Comparison of ENCODE assay signal across 32 mouse cellular contexts in the genomic region with DNA sequence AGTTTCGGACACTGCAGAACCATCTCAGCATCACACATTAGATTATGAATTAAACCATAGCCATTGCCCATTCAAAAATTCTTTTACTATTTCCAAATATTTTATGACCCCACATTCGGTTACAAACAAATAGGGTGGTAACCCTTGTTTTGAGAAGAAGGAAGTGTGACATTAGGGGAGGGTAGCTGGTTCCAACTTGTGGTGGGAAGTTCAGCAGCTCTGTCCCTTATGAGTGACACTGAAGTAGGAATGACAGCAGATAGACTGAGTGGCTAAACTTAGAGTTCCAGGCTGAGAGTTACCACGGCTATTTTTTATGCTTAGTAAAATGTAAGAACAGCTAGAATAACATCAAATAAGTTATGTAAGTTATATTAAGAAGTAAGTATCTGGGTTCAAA.
"Had no signal": no experiment of that assay in that cellular context is flagged by ENCODE, and none has a peak within 500 bp of the region (broad histone marks: within the 10 kb centered on the region; RNA-seq: fewer than 3 reads in every experiment).

No protein-coding gene starts in this region.

- ATAC-seq: liver, embryonic 12.5 days; liver, postnatal 0 days; lung, postnatal 0 days; midbrain, embryonic 13.5 days; midbrain, embryonic 15.5 days; midbrain, embryonic 16.5 days had no signal

- H3K27me3 ChIP-seq: limb, embryonic 12.5 days; limb, embryonic 13.5 days; limb, embryonic 15.5 days; liver, embryonic 12.5 days; liver, embryonic 13.5 days; liver, embryonic 15.5 days; lung, embryonic 15.5 days; megakaryocyte, embryonic 14.5 days; midbrain, embryonic 12.5 days; midbrain, embryonic 13.5 days; midbrain, embryonic 15.5 days; neural tube, embryonic 12.5 days had no signal

- H3K4me1 ChIP-seq: limb, embryonic 15.5 days; liver, embryonic 12.5 days; liver, embryonic 13.5 days; liver, embryonic 15.5 days; lung, embryonic 15.5 days; megakaryocyte, embryonic 14.5 days; midbrain, embryonic 10.5 days; midbrain, embryonic 12.5 days; midbrain, embryonic 13.5 days; midbrain, embryonic 15.5 days; neural tube, embryonic 12.5 days had no signal

- H3K9ac ChIP-seq: limb, embryonic 12.5 days; limb, embryonic 13.5 days; limb, embryonic 15.5 days; liver, embryonic 12.5 days; liver, embryonic 13.5 days; liver, embryonic 14.5 days; liver, embryonic 15.5 days; liver, postnatal 0 days; lung, embryonic 14.5 days; lung, embryonic 15.5 days; midbrain, embryonic 12.5 days; midbrain, embryonic 13.5 days; midbrain, embryonic 15.5 days; neural tube, embryonic 12.5 days had no signal

- H3K9me3 ChIP-seq: limb, embryonic 10.5 days; limb, embryonic 12.5 days; limb, embryonic 13.5 days; limb, embryonic 15.5 days; liver, embryonic 12.5 days; liver, embryonic 13.5 days; liver, embryonic 15.5 days; lung, embryonic 15.5 days; megakaryocyte, embryonic 14.5 days; midbrain, embryonic 10.5 days; midbrain, embryonic 12.5 days; midbrain, embryonic 13.5 days; midbrain, embryonic 15.5 days; neural tube, embryonic 12.5 days had no signal

- H3K4me3 ChIP-seq: left cerebral cortex, adult 2 months; limb, embryonic 10.5 days; limb, embryonic 12.5 days; limb, embryonic 13.5 days; limb, embryonic 15.5 days; liver, embryonic 12.5 days; liver, embryonic 13.5 days; liver, embryonic 15.5 days; lung, embryonic 15.5 days; megakaryocyte, embryonic 14.5 days; midbrain, embryonic 10.5 days; midbrain, embryonic 12.5 days; midbrain, embryonic 13.5 days; midbrain, embryonic 15.5 days; myocyte; neural tube, embryonic 12.5 days had no signal

- H3K27ac ChIP-seq: left cerebral cortex, adult 2 months; limb, embryonic 10.5 days; limb, embryonic 12.5 days; limb, embryonic 13.5 days; limb, embryonic 15.5 days; liver, embryonic 12.5 days; liver, embryonic 13.5 days; liver, embryonic 14.5 days; liver, embryonic 15.5 days; lung, embryonic 15.5 days; macrophage; midbrain, embryonic 10.5 days; midbrain, embryonic 12.5 days; midbrain, embryonic 13.5 days; midbrain, embryonic 15.5 days; neural tube, embryonic 12.5 days had no signal

- DNase-seq: left cerebral cortex, postnatal 4 days; liver; liver, embryonic 13.5 days; liver, postnatal 0 days; lung, adult 18-20 months; lung, adult 2 months; lung, embryonic 14.5 days; lung, postnatal 10 days; lung, postnatal 14 days; lung, postnatal 36 days; midbrain, embryonic 14.5 days had no signal

- H3K36me3 ChIP-seq: limb, embryonic 10.5 days; limb, embryonic 12.5 days; limb, embryonic 13.5 days; limb, embryonic 15.5 days; liver, embryonic 12.5 days; liver, embryonic 13.5 days; liver, embryonic 15.5 days; lung, embryonic 15.5 days; midbrain, embryonic 10.5 days; midbrain, embryonic 12.5 days; midbrain, embryonic 13.5 days; midbrain, embryonic 15.5 days; neural tube, embryonic 12.5 days had no signal

- H3K4me2 ChIP-seq: limb, embryonic 12.5 days; limb, embryonic 13.5 days; limb, embryonic 15.5 days; liver, embryonic 11.5 days; liver, embryonic 12.5 days; liver, embryonic 13.5 days; liver, embryonic 15.5 days; lung, embryonic 14.5 days; lung, embryonic 15.5 days; midbrain, embryonic 11.5 days; midbrain, embryonic 12.5 days; midbrain, embryonic 13.5 days; midbrain, embryonic 15.5 days; neural tube, embryonic 12.5 days had no signal
